Mouse (Mus musculus) kidney, postnatal 36 days (tissue): ENCODE data around the gene Prepl.

Experiments used
- DNase-seq, 2 experiments: peaks; one replicate each; pipeline ENCODE4 v3.0.0; 2021 to 2022; ENCODE audit warnings: mixed read lengths in 2 of 2

Prepl gene

GRCm38 (mm10) chr17:85020343-85020742 lies 69.7 kb downstream of the Prepl start:
- no peak for DNase-seq

- DNase-seq, result no peak
Measured at GRCm38 (mm10) chr17:85018794-85019193, 71.2 kb downstream of the Prepl start.

GRCm38 (mm10) chr17:85018344-85018743 lies 71.7 kb downstream of the Prepl start:
- no peak for DNase-seq

- DNase-seq, result no peak
Measured at GRCm38 (mm10) chr17:85014632-85015031, 75.4 kb downstream of the Prepl start.

- DNase-seq, result no peak
Measured at GRCm38 (mm10) chr17:85013485-85013884, 76.6 kb downstream of the Prepl start.
